Mouse (Mus musculus) stomach, postnatal 0 days (tissue): ENCODE measurements at regions not wholly inside any gene's neighbourhood (a gene's known extent, or its start where the extent isn't known, plus 50 kb on each side); places are given as distances from the start of the nearest gene placed in this dataset.
A peak's percentile ranks its signal among the peaks of the same experiment; 100 is the strongest.

ENCODE experiments used
- ATAC-seq: fragments of 200-750 bp; cut with Nextera tagmentation; 2 replicates; pipeline ENCODE4 v1.8.0; 2017; ENCODE audit not compliant: low FRiP score, low TSS enrichment
- DNase-seq: peaks from one replicate; pipeline ENCODE4 v3.0.0-alpha.2; 2016; ENCODE audit warnings: low spot score
- H3K27ac ChIP-seq: fragments of 300-500 bp; sonication (generic); replicated peaks from 2 replicates; pipeline ENCODE4 v1.5.1; 2014; ENCODE audit warnings: mild to moderate bottlenecking, control low read depth
- H3K27me3 ChIP-seq: fragments of 300-500 bp; sonication (generic); 2 replicates; pipeline ENCODE4 v1.6.1; 2014; ENCODE audit warnings: low read length; ENCODE audit not compliant: control insufficient read depth, insufficient read depth
- H3K36me3 ChIP-seq: fragments of 300-500 bp; sonication (generic); 2 replicates; pipeline ENCODE4 v1.6.1; 2014; ENCODE audit warnings: low read length, mixed read lengths; ENCODE audit not compliant: control insufficient read depth, insufficient read depth
- H3K4me1 ChIP-seq: fragments of 300-500 bp; sonication (generic); replicated peaks from 2 replicates; pipeline ENCODE4 v1.6.1; 2014; ENCODE audit warnings: antibody characterized with exemption; ENCODE audit not compliant: control insufficient read depth, insufficient read depth
- H3K4me2 ChIP-seq: fragments of 300-500 bp; sonication (generic); replicated peaks from 2 replicates; pipeline ENCODE4 v1.6.1; 2014; ENCODE audit warnings: low read depth, mild to moderate bottlenecking, control low read depth, moderate library complexity
- H3K4me3 ChIP-seq: fragments of 300-500 bp; sonication (generic); 2 replicates; pipeline ENCODE4 v1.5.1; 2014; ENCODE audit warnings: low read depth, low read length, control low read depth
- H3K9ac ChIP-seq: fragments of 300-500 bp; sonication (generic); 2 replicates; pipeline ENCODE4 v1.6.1; 2014; ENCODE audit warnings: mild to moderate bottlenecking, low read length, control low read depth, mixed read lengths
- H3K9me3 ChIP-seq: fragments of 300-500 bp; sonication (generic); 2 replicates; pipeline ENCODE4 v1.6.1; 2016; ENCODE audit warnings: low read length; ENCODE audit not compliant: control insufficient read depth
- CTCF ChIP-seq: IDR thresholded peaks from 2 replicates; pipeline ENCODE4 v1.5.1; 2016; ENCODE audit warnings: antibody characterized with exemption, low read depth, mild to moderate bottlenecking, moderate library complexity
- EP300 ChIP-seq: optimal IDR thresholded peaks from 2 replicates; pipeline ENCODE3; 2016; ENCODE audit warnings: antibody characterized with exemption
- WGBS: fragments of 180-500 bp; shearing (Covaris S2); extraction: QIAGEN DNeasy Blood & Tissue Kit; methylation state at CpG from one replicate; pipeline ENCODE4 v1.1.7; 2014; 5-methylcytosine and 5-hydroxymethylcytosine counted together

GRCm38 (mm10) chr6:31219736-31220135, 178.8 kb upstream of the Mkln1 start:
- Histone ChIP-seq H3K4me3 (peak overlapping the region; percentile 37), H3K9ac (no peak overlapping the region; the same call in 1 of the 2 replicates), H3K4me1 (0 out of 2 replicates have a peak, but pooled peaks cover 11% of the 10 kb centered on the region), H3K4me2 (peak overlapping the region; percentile 61), H3K36me3 (no peaks in the 10 kb centered on the region), H3K27ac (no peak overlapping the region), H3K27me3 (0 out of 2 replicates have a peak, but pooled peaks cover 2% of the 10 kb centered on the region), H3K9me3 (no peaks in the 10 kb centered on the region)
- DNase-seq (no peak), ATAC-seq (no peak)
- 44% methylated on average over 3 of the region's 3 CpGs for WGBS
- TF ChIP-seq CTCF (no peak), EP300 (no peak)

- DNase-seq (peak; percentile 80), ATAC-seq (peak; percentile 43)
- H3K27me3 ChIP-seq: 0 out of 2 replicates have a peak, but pooled peaks cover 2% of the 10 kb centered on the region
- no peak for TF ChIP-seq EP300
- no peak for TF ChIP-seq CTCF
- under 1% methylated on average over 27 of the region's 30 CpGs for WGBS
- H3K36me3 ChIP-seq: no peaks in the 10 kb centered on the region
- H3K4me2 ChIP-seq: peak overlapping the region; percentile 61
- 0 out of 2 replicates have a peak overlapping the region, but pooled peaks have one; percentile 24 for H3K27ac ChIP-seq
- peak overlapping the region; percentile 58 for H3K9ac ChIP-seq
- 0 out of 2 replicates have a peak, but pooled peaks cover 11% of the 10 kb centered on the region for H3K4me1 ChIP-seq
- no peaks in the 10 kb centered on the region for H3K9me3 ChIP-seq
- peak overlapping the region; percentile 37 for H3K4me3 ChIP-seq
These were observed 178.2 kb upstream of the Mkln1 start for GRCm38 (mm10) chr6:31220184-31220931.

GRCm38 (mm10) chr6:31221490-31221889, 177.0 kb upstream of the Mkln1 start:
- WGBS: 37% methylated on average over 10 of the region's 10 CpGs
- ATAC-seq (no peak), DNase-seq (no peak)

DNA sequence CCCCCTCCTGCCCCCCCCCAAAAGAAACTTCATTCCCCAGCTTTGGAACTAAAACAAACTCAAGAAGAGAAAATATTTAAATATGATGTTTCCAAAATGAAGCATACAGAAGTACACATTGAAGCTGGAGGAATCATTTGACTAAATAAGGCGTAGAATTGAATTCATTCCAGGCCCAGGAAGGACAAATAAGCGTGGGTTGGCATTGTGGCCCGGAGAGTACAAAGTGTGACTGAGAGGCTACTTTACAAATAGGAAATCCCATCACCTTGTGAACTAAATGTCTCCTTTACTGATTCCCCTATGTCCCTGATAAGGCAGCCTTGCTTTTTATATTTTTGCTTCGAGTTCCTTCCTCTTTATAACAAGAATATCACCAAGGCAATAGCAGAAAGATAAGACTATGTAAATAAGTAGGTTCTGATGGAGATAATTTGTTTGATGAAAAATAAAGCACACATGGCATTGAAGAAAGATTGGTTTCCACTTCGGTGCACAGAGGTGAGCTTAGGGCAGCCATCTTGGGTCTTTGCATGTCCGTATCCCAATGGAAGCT, 176.4 kb upstream of the Mkln1 start:
- Histone ChIP-seq H3K4me3 (no peak overlapping the region), H3K4me2 (no peak overlapping the region), H3K27ac (no peak overlapping the region), H3K4me1 (0 out of 2 replicates have a peak, but pooled peaks cover 9% of the 10 kb centered on the region), H3K9me3 (no peaks in the 10 kb centered on the region), H3K27me3 (0 out of 2 replicates have a peak, but pooled peaks cover 2% of the 10 kb centered on the region), H3K9ac (no peak overlapping the region), H3K36me3 (no peaks in the 10 kb centered on the region)
- DNase-seq: no peak
- TF ChIP-seq EP300 (no peak), CTCF (no peak)
- ATAC-seq: no peak
- WGBS: 55% methylated on average over 6 of the region's 6 CpGs

More at GRCm38 (mm10) chr6:31221490-31221889, 177.0 kb upstream of the Mkln1 start:
- Histone ChIP-seq H3K27me3 (0 out of 2 replicates have a peak, but pooled peaks cover 2% of the 10 kb centered on the region), H3K27ac (no peak overlapping the region), H3K9ac (no peak overlapping the region), H3K9me3 (no peaks in the 10 kb centered on the region), H3K4me2 (0 out of 2 replicates have a peak overlapping the region, but pooled peaks have one; percentile 3), H3K4me3 (no peak overlapping the region), H3K4me1 (0 out of 2 replicates have a peak, but pooled peaks cover 11% of the 10 kb centered on the region), H3K36me3 (no peaks in the 10 kb centered on the region)
- TF ChIP-seq CTCF (no peak), EP300 (no peak)

- ATAC-seq (no peak), DNase-seq (no peak)
- 55% methylated on average over 5 of the region's 5 CpGs for WGBS
- no peak overlapping the region for H3K4me3 ChIP-seq
- H3K36me3 ChIP-seq: no peaks in the 10 kb centered on the region
- no peaks in the 10 kb centered on the region for H3K27me3 ChIP-seq
- TF ChIP-seq EP300 (no peak), CTCF (no peak)
- no peak overlapping the region for H3K9ac ChIP-seq
- H3K27ac ChIP-seq: no peak overlapping the region
- no peaks in the 10 kb centered on the region for H3K4me1 ChIP-seq
- no peaks in the 10 kb centered on the region for H3K9me3 ChIP-seq
- no peak overlapping the region for H3K4me2 ChIP-seq
These were observed 171.1 kb upstream of the Mkln1 start for GRCm38 (mm10) chr6:31227406-31227805.

DNA sequence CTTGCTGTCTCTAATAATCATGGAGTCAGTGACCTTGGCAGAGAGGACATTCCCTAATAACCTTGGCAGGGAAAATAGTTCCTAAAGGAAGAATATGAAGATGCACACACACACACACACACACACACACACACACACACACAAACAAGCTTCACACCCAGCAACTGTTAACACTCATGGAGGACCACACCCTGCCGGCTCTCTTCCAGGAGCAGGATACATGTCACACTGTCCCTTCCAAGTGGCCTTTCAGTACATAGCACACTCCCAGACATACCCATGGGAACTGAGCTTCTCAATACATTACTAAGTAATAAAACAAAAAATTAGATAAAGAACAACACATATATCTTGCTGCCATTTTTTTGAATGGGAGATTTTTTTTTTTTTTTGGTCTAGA, 170.5 kb upstream of the Mkln1 start:
- ATAC-seq: no peak

More for the DNA sequence above, 170.5 kb upstream of the Mkln1 start:
- 90% methylated on average over 1 of the region's 1 CpGs for WGBS
- no peak for TF ChIP-seq CTCF
- TF ChIP-seq EP300: no peak
- Histone ChIP-seq H3K36me3 (no peaks in the 10 kb centered on the region), H3K4me3 (no peak overlapping the region), H3K27ac (no peak overlapping the region), H3K4me2 (no peak overlapping the region), H3K9me3 (no peaks in the 10 kb centered on the region), H3K4me1 (no peaks in the 10 kb centered on the region), H3K9ac (no peak overlapping the region), H3K27me3 (no peaks in the 10 kb centered on the region)
- DNase-seq: no peak
